Mouse (Mus musculus) ES-E14 (cell line): ENCODE data around the gene Nav3. TPM values are rescaled to one million over a fixed set of nuclear protein-coding genes. Genes with fewer than 3 reads are reported as not detected.

Source experiments
- DNase-seq: peaks from one replicate; pipeline ENCODE4 v3.0.0-alpha.2; 2013; ENCODE audit warnings: low read depth, low spot score
- H3K27ac ChIP-seq: 2 replicates; pipeline ENCODE4 v1.5.1; 2012; ENCODE audit warnings: low read depth, mild to moderate bottlenecking, low read length, moderate library complexity, mixed read lengths; ENCODE audit not compliant: poor library complexity, insufficient read depth, severe bottlenecking
- H3K36me3 ChIP-seq: 2 replicates; pipeline ENCODE4 v1.6.1; 2012; ENCODE audit warnings: mild to moderate bottlenecking, low read length, moderate library complexity, mixed read lengths; ENCODE audit not compliant: control insufficient read depth, poor library complexity, insufficient read depth, severe bottlenecking
- H3K4me1 ChIP-seq, 2 experiments: fragments of 150-350 bp in 1 of 2; sonication (generic) in 1 of 2; 2 replicates each; pipeline ENCODE4 v1.6.1; 2012; ENCODE audit warnings: low read length in 2 of 2, mild to moderate bottlenecking in 1 of 2, mixed read lengths in 1 of 2; ENCODE audit not compliant: control insufficient read depth in 2 of 2, insufficient read depth in 2 of 2, poor library complexity in 1 of 2
- H3K4me3 ChIP-seq, 2 experiments: fragments of 150-350 bp in 1 of 2; sonication (generic) in 1 of 2; 2 replicates each; pipeline ENCODE4 v1.5.1; 2012; ENCODE audit warnings: low read length in 2 of 2, low read depth in 1 of 2, mild to moderate bottlenecking in 1 of 2, mixed read lengths in 1 of 2; ENCODE audit not compliant: insufficient read depth in 1 of 2, poor library complexity in 1 of 2, severe bottlenecking in 1 of 2
- H3K9ac ChIP-seq: 2 replicates; pipeline ENCODE4 v1.6.1; 2012; ENCODE audit warnings: low read depth, mild to moderate bottlenecking, low read length, mixed read lengths; ENCODE audit not compliant: poor library complexity, insufficient read depth, severe bottlenecking
- H3K9me3 ChIP-seq: fragments of 150-350 bp; sonication (generic); 2 replicates; pipeline ENCODE4 v1.6.1; 2012; ENCODE audit warnings: low read depth, mild to moderate bottlenecking, low read length; ENCODE audit not compliant: control insufficient read depth, insufficient read depth
- CHD2 ChIP-seq: IDR thresholded peaks from 2 replicates; pipeline ENCODE4 v1.6.1; 2014; ENCODE audit warnings: mild to moderate bottlenecking, low read depth, low read length, inconsistent platforms
- HCFC1 ChIP-seq: IDR thresholded peaks from 2 replicates; pipeline ENCODE4 v1.6.1; 2012; ENCODE audit warnings: low read length, inconsistent platforms, borderline replicate concordance; ENCODE audit not compliant: insufficient read depth
- MAFK ChIP-seq: IDR thresholded peaks from 2 replicates; pipeline ENCODE4 v1.6.1; 2014; ENCODE audit warnings: mild to moderate bottlenecking, low read depth, low read length, inconsistent platforms; ENCODE audit not compliant: insufficient read depth
- ZC3H11A ChIP-seq: IDR thresholded peaks from 2 replicates; pipeline ENCODE4 v1.6.1; 2012; ENCODE audit warnings: low read depth, mild to moderate bottlenecking, inconsistent platforms, low read length, borderline replicate concordance
- ZNF384 ChIP-seq: IDR thresholded peaks from 2 replicates; pipeline ENCODE4 v1.6.1; 2012; ENCODE audit warnings: low read depth, low read length, inconsistent platforms
- in situ Hi-C, 2 experiments: fragments of 600-800 bp; cut with MboI; formaldehyde crosslinking; loops; one replicate each; pipeline ENCODE4 v1.15.1; 2025; ENCODE audit warnings: low sequenced_read_pairs in 2 of 2, inconsistent platforms in 1 of 2; ENCODE audit not compliant: unreplicated experiment in 2 of 2
- total RNA-seq: library from RNA; depleted of rRNA; stranded (reverse); fragments of 300-350 nt; gene quantifications from 2 replicates; pipeline ENCODE4 v1.2.3, GENCODE M21; 2012

The Nav3 gene
- total RNA-seq, 1 experiment: 1.4 TPM

- in situ Hi-C loops: no loop called here
- no peak overlapping the region for H3K27ac ChIP-seq
- TF ChIP-seq CHD2 (no peak), ZNF384 (no peak)
- H3K36me3 ChIP-seq: no peaks in the 10 kb centered on the region
- no peaks in the 10 kb centered on the region for H3K4me1 ChIP-seq
- H3K9me3 ChIP-seq: no peaks in the 10 kb centered on the region
- no peak overlapping the region for H3K9ac ChIP-seq
- H3K4me3 ChIP-seq: no peak overlapping the region; a peak in 1 of 4 replicates
- no peak for DNase-seq
Measured at GRCm38 (mm10) chr10:109985824-109986485, 470.0 kb downstream of the Nav3 start.

DNA sequence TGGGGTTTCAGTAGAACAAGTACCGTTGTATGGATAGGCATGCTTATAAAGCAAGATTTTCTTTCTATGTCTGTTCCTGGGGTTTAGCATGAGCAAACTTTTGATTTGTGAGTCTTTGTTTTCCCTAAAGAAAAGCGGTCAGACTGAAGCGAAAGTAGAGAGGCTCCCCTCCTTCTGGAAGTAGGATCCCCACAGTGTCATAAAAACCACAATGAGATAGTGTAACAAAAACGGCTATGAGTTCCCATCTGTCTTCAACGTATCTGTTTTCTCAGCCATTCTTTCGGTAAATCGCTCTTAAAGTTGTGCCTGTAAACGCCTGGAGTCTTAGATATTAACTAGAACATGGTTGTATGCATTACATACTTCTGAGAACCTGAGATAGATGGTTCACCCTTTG is 479.7 kb downstream of the Nav3 start:
- Histone ChIP-seq H3K9ac (no peak overlapping the region), H3K36me3 (no peaks in the 10 kb centered on the region), H3K9me3 (no peaks in the 10 kb centered on the region), H3K27ac (no peak overlapping the region), H3K4me3 (no peak overlapping the region), H3K4me1 (no peaks in the 10 kb centered on the region)
- in situ Hi-C loops: no loop called here
- DNase-seq: no peak
- TF ChIP-seq HCFC1 (no peak), ZC3H11A (no peak), CHD2 (no peak), MAFK (no peak), ZNF384 (no peak)

DNA sequence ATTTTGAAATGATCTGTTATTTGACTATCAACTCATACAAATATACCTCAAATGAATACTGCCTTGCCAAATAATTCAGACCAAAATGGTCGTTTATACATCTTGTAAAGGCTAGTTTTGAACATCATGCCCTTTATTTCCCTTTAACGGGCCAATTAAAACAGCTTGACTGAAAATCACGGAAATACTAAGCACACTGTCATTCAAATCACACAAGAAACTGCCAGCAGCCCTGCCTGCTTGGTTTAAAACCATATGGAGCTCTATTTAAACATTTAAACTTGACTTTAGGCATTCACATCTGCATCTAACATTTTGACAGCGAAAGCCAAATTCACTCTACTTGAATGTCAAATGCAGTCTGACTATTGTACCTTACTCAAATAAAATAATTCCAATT is 481.8 kb downstream of the Nav3 start:
- no peak overlapping the region for H3K9ac ChIP-seq
- TF ChIP-seq ZNF384 (no peak), ZC3H11A (no peak), HCFC1 (no peak), MAFK (no peak), CHD2 (no peak)
- no peak overlapping the region for H3K4me3 ChIP-seq
- no peaks in the 10 kb centered on the region for H3K4me1 ChIP-seq
- no peak for DNase-seq
- in situ Hi-C loops: no loop called here
- H3K9me3 ChIP-seq: no peaks in the 10 kb centered on the region
- H3K36me3 ChIP-seq: no peaks in the 10 kb centered on the region
- no peak overlapping the region for H3K27ac ChIP-seq

- Histone ChIP-seq H3K36me3 (no peaks in the 10 kb centered on the region), H3K4me3 (no peak overlapping the region), H3K9me3 (no peaks in the 10 kb centered on the region), H3K27ac (no peak overlapping the region), H3K4me1 (no peaks in the 10 kb centered on the region), H3K9ac (no peak overlapping the region)
- in situ Hi-C loops: no loop called here
- TF ChIP-seq MAFK: no peak
- no peak for TF ChIP-seq HCFC1
- no peak for TF ChIP-seq CHD2
- no peak for TF ChIP-seq ZC3H11A
- TF ChIP-seq ZNF384: no peak
- DNase-seq: no peak
Measured at GRCm38 (mm10) chr10:109973483-109973882, 482.5 kb downstream of the Nav3 start.

- Histone ChIP-seq H3K27ac (no peak overlapping the region), H3K9me3 (no peaks in the 10 kb centered on the region), H3K4me1 (no peaks in the 10 kb centered on the region), H3K9ac (no peak overlapping the region), H3K36me3 (no peaks in the 10 kb centered on the region), H3K4me3 (no peak overlapping the region)
- TF ChIP-seq MAFK (no peak), CHD2 (no peak), ZNF384 (no peak), HCFC1 (no peak), ZC3H11A (no peak)
- DNase-seq: no peak
- in situ Hi-C loops: no loop called here
Measured at GRCm38 (mm10) chr10:109950296-109950695, 505.7 kb downstream of the Nav3 start.
